Mouse (Mus musculus) embryonic facial prominence, embryonic 11.5 days (tissue): ENCODE measurements around the gene Ak7. TPM values are rescaled to one million over a fixed set of nuclear protein-coding genes. Genes with fewer than 3 reads are reported as not detected.

Experiments used
- ATAC-seq: fragments of 200-750 bp; cut with Nextera tagmentation; replicated peaks from 2 replicates; pipeline ENCODE4 v1.8.0; 2017; ENCODE audit warnings: low read depth; ENCODE audit not compliant: insufficient number of reproducible peaks, low FRiP score, low TSS enrichment
- DNase-seq: peaks from one replicate; pipeline ENCODE4 v3.0.0-alpha.2; 2015; ENCODE audit warnings: low spot score
- H3K27ac ChIP-seq: fragments of 300-500 bp; sonication (generic); replicated peaks from 2 replicates; pipeline ENCODE4 v1.5.1; 2014; ENCODE audit warnings: mild to moderate bottlenecking, low read depth, low read length, control low read depth
- H3K27me3 ChIP-seq: fragments of 300-500 bp; sonication (generic); 2 replicates; pipeline ENCODE4 v1.6.1; 2014; ENCODE audit warnings: mild to moderate bottlenecking, low read length, moderate library complexity, mixed read lengths; ENCODE audit not compliant: control insufficient read depth, insufficient read depth
- H3K36me3 ChIP-seq: fragments of 300-500 bp; sonication (generic); replicated peaks from 2 replicates; pipeline ENCODE4 v1.6.1; 2014; ENCODE audit warnings: low read depth, mild to moderate bottlenecking, low read length, moderate library complexity, mixed read lengths; ENCODE audit not compliant: control insufficient read depth, insufficient read depth
- H3K4me1 ChIP-seq: fragments of 300-500 bp; sonication (generic); 2 replicates; pipeline ENCODE4 v1.6.1; 2014; ENCODE audit warnings: low read length, mixed read lengths; ENCODE audit not compliant: control insufficient read depth, insufficient read depth
- H3K4me2 ChIP-seq: fragments of 300-500 bp; sonication (generic); 2 replicates; pipeline ENCODE4 v1.6.1; 2014; ENCODE audit warnings: low read depth, mild to moderate bottlenecking, control low read depth, low read length, moderate library complexity
- H3K4me3 ChIP-seq: fragments of 300-500 bp; sonication (generic); 2 replicates; pipeline ENCODE4 v1.5.1; 2014; ENCODE audit warnings: low read depth, low read length, control low read depth
- H3K9ac ChIP-seq: fragments of 300-500 bp; sonication (generic); replicated peaks from 2 replicates; pipeline ENCODE4 v1.6.1; 2014; ENCODE audit warnings: mild to moderate bottlenecking, control low read depth, low read length
- H3K9me3 ChIP-seq: fragments of 300-500 bp; sonication (generic); replicated peaks from 2 replicates; pipeline ENCODE4 v1.6.1; 2016; ENCODE audit warnings: mild to moderate bottlenecking, low read length, inconsistent platforms, mixed read lengths; ENCODE audit not compliant: control insufficient read depth
- WGBS: fragments of 180-500 bp; shearing (Covaris S2); extraction: QIAGEN DNeasy Blood & Tissue Kit; methylation state at CpG from one replicate; pipeline ENCODE4 v1.1.7; 2014; 5-methylcytosine and 5-hydroxymethylcytosine counted together
- polyA plus RNA-seq: library from polyadenylated mRNA; unstranded; fragments of >200 nt; fragmentation: Nextera tagmentation; extraction: Ambion mirVana; gene quantifications from 2 replicates; pipeline ENCODE4 v1.2.1, GENCODE M21; 2014

Gene Ak7
- polyA plus RNA-seq, 1 experiment from 2014 or later: not detected

DNA sequence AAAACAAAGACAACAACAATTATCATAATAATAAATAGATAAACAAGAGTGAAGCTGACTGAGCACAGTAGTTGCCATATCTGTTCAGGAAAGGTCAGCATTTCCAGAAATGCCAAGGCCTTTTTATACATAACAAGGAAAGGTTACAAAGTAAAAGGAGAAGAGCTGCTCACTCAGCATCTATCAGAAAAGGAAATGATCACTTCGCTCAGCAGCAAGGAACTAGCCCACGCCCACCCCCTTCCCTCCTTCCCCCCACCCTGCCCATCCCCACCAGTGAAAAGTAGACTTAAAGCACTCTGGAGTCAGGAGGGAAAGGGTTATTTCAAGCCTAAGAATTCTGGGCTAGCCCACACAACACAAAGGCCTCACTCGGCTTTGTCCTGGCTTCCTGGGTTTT, 14.4 kb downstream of the Ak7 start:
- H3K9ac ChIP-seq: no peak overlapping the region
- WGBS: 75% methylated on average over 3 of the region's 3 CpGs
- ATAC-seq (no peak), DNase-seq (no peak)
- H3K4me2 ChIP-seq: no peak overlapping the region
- no peak overlapping the region for H3K4me3 ChIP-seq
- no peaks in the 10 kb centered on the region for H3K9me3 ChIP-seq
- no peak overlapping the region for H3K27ac ChIP-seq
- no peaks in the 10 kb centered on the region for H3K4me1 ChIP-seq
- no peaks in the 10 kb centered on the region for H3K27me3 ChIP-seq
- no peaks in the 10 kb centered on the region for H3K36me3 ChIP-seq

DNA sequence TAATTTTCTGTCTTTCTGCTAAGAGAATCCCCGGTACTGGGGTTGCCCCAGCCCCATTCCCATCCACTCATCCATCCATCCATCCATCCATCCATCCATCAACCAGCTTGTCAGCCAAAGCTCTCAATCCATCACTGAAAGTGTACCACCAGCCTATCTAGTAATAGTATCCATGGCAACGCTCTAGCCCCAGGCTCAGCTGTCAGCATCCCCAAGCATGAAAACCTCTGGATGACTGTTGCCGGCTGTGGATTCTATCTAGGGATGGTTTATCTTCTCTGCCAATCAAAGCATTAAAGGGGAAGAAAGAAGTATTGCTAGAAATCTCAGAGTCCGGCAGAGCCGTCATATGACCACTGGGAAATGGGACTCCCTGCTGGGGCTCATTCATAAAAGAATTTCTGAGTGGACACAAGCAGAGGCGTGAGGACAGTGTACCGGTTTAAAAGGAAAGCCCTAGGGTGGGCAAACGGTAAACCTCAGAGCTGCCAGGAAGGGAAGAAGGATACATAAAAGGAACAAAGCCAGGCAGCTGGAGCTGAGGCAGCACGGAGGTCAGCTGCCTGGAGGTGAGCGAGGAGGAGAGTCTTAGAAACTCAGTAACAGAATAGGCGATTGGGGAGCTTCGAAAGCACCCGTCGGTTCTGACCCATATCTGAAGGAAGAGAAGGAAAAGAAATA, 15.8 kb downstream of the Ak7 start:
- no peaks in the 10 kb centered on the region for H3K36me3 ChIP-seq
- no peak for ATAC-seq
- no peak overlapping the region for H3K27ac ChIP-seq
- peak; percentile 22 for DNase-seq
- no peaks in the 10 kb centered on the region for H3K27me3 ChIP-seq
- H3K4me3 ChIP-seq: no peak overlapping the region
- WGBS: 50% methylated on average over 14 of the region's 14 CpGs
- H3K4me1 ChIP-seq: no peaks in the 10 kb centered on the region
- H3K4me2 ChIP-seq: no peak overlapping the region
- H3K9ac ChIP-seq: no peak overlapping the region
- H3K9me3 ChIP-seq: no peaks in the 10 kb centered on the region

DNA sequence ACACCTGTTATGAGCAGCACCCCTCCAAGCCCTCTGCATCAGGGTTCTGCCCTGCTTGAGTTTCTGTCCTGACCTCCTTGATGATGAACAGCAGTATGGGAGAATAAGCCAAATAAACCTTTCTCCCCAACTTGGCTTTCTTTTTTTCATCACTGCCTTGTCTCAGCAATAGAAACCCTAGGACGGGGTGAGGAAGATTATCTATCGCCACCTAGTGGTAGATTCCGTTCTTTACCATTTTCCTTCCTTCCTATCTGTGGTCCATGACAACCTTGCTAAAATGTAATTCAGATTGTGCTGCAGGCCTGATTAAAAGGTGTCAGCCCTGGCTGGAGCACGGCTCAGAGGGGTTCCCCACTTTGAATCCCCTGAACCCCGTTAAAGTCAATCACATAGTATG, 16.9 kb downstream of the Ak7 start:
- WGBS: 2% methylated on average over 5 of the region's 5 CpGs
- DNase-seq (peak; percentile 81), ATAC-seq (peak; percentile 46; the same call in 1 of the 2 replicates)
- H3K36me3 ChIP-seq: no peaks in the 10 kb centered on the region
- no peaks in the 10 kb centered on the region for H3K9me3 ChIP-seq
- H3K4me1 ChIP-seq: no peaks in the 10 kb centered on the region
- H3K4me3 ChIP-seq: no peak overlapping the region
- no peak overlapping the region for H3K9ac ChIP-seq
- no peaks in the 10 kb centered on the region for H3K27me3 ChIP-seq
- no peak overlapping the region for H3K27ac ChIP-seq
- H3K4me2 ChIP-seq: no peak overlapping the region

DNA sequence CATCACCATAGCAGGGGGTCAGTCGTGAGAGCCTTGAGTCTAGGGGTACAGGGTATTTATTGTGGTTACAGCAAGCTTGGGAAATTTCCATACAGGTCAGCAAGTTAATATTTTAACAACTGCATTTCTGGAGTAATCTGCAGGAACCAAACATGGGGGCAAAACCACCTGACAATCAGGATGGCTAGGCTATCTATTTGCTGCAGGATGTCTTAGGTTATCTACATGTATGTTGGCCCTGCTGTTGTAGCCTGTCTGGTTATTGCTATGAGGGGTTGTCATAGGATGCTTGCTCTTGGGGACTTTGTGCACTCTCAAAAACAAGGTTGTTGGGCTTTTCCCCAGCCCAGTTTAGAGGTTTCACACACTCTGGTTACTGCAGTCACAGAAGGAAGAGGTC, 18.8 kb downstream of the Ak7 start:
- H3K4me1 ChIP-seq: no peaks in the 10 kb centered on the region
- DNase-seq (no peak), ATAC-seq (no peak)
- H3K36me3 ChIP-seq: no peaks in the 10 kb centered on the region
- no peaks in the 10 kb centered on the region for H3K27me3 ChIP-seq
- no peak overlapping the region for H3K9ac ChIP-seq
- WGBS: 68% methylated on average over 1 of the region's 1 CpGs
- no peak overlapping the region for H3K27ac ChIP-seq
- H3K9me3 ChIP-seq: no peaks in the 10 kb centered on the region
- H3K4me2 ChIP-seq: no peak overlapping the region
- H3K4me3 ChIP-seq: no peak overlapping the region

DNA sequence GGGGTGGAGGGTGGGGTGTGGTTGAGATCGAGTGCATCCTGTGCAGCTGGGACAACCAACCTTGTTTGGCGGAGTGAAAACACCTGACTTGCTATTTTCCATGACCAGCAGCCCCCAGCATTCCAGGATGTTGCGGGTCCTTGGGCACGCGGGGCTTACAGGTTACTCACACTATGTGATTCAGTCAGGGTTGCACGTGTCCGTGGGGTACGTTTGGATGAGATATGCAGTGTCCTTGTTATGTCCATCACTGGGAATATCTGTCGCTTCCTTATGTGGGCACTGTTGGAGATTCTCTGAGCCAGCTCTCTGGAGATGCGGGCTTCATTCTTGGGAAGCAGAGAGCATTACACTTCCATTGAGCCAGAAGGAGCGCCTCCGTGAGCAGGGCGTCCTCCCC, 20.0 kb downstream of the Ak7 start:
- no peak overlapping the region for H3K4me3 ChIP-seq
- no peak for ATAC-seq
- no peak overlapping the region for H3K9ac ChIP-seq
- no peaks in the 10 kb centered on the region for H3K27me3 ChIP-seq
- H3K4me1 ChIP-seq: no peaks in the 10 kb centered on the region
- no peak overlapping the region for H3K4me2 ChIP-seq
- no peak for DNase-seq
- no peak overlapping the region for H3K27ac ChIP-seq
- 75% methylated on average over 13 of the region's 13 CpGs for WGBS
- no peaks in the 10 kb centered on the region for H3K9me3 ChIP-seq
- H3K36me3 ChIP-seq: no peaks in the 10 kb centered on the region

DNA sequence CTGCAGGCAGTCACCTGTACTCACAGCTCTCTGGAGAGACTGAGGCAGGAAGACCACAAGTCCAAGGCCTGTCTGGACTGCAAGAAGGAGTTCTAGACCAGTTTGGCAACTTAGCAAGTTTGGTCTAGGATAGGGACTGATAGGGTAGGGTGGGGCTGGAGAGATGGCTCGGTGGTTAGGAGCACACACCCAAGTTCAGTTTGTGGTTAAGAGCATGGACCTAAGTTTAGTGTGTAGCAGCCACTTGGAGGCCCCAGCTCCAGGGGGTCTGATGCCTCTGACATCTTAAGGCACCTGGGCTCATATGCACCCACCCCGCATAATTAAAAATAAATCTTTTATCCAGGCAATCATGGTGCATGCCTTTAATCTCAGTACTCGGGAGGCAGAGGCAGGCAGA, 21.5 kb downstream of the Ak7 start:
- WGBS: 88% methylated on average over 3 of the region's 3 CpGs
- Histone ChIP-seq H3K4me2 (no peak overlapping the region), H3K36me3 (no peaks in the 10 kb centered on the region), H3K9me3 (no peaks in the 10 kb centered on the region), H3K27ac (no peak overlapping the region), H3K4me1 (no peaks in the 10 kb centered on the region), H3K4me3 (no peak overlapping the region), H3K9ac (no peak overlapping the region), H3K27me3 (no peaks in the 10 kb centered on the region)
- no peak for ATAC-seq
- no peak for DNase-seq

DNA sequence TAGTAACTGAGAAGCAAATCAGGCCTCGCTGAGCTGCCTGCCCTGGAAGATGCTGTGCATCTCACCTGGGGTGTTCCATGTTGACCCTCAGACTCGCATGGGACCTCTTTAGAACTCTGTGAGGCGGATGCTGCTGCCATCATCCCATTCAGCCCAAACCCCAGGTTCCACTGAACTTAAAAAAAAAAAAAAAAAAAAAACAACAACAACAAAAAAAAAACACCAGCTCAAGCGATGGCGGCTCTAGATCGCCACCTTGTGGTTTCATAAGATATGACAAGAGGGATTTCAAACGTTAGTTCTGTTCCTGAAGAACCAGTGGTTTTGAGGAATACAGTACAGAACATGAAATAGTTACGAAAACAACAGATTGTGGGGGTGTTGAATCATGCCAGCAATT, 22.2 kb downstream of the Ak7 start:
- peak; percentile 59 for DNase-seq
- Histone ChIP-seq H3K9me3 (no peaks in the 10 kb centered on the region), H3K4me1 (no peaks in the 10 kb centered on the region), H3K27ac (no peak overlapping the region), H3K9ac (no peak overlapping the region), H3K4me3 (no peak overlapping the region), H3K27me3 (no peaks in the 10 kb centered on the region), H3K4me2 (no peak overlapping the region), H3K36me3 (no peaks in the 10 kb centered on the region)
- WGBS: 26% methylated on average over 8 of the region's 8 CpGs
- ATAC-seq: no peak

DNA sequence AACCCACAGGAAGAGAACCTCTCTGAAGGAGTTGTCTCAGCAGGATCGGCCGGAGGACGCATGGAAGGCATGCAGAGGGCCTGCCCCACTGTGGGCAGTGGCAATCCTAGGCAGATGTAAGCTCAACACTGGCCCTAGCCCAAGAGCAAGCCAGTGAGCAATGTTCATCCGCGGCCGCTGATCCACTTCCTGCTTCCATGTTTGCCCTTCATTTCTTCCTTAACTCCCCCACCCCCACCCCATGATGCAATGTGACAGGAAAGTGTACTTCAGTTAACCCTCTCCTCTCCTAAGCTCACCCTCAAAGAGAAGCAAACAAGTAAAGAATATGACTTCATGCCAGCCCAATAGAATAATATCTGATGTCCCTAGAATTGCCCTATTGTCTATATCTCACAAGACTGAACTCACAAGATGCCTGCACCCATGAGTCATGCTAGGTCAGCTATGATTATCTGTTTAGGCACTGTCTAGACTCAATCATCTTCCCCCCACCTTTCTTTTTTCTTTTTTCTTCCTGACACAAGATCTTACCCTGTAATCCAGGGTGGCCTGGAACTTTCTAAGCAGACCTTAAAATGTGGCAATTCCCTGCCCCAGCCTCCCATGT, 25.2 kb downstream of the Ak7 start:
- H3K4me1 ChIP-seq: no peaks in the 10 kb centered on the region
- H3K4me2 ChIP-seq: no peak overlapping the region
- no peaks in the 10 kb centered on the region for H3K36me3 ChIP-seq
- DNase-seq (no peak), ATAC-seq (no peak)
- no peak overlapping the region for H3K27ac ChIP-seq
- no peaks in the 10 kb centered on the region for H3K9me3 ChIP-seq
- no peak overlapping the region for H3K9ac ChIP-seq
- no peaks in the 10 kb centered on the region for H3K27me3 ChIP-seq
- 82% methylated on average over 6 of the region's 6 CpGs for WGBS
- no peak overlapping the region for H3K4me3 ChIP-seq
